Mouse (Mus musculus) small intestine, adult 2 months (tissue): ENCODE data around the gene Tasp1. TPM values are rescaled to one million over a fixed set of nuclear protein-coding genes. Genes with fewer than 3 reads are reported as not detected.

ENCODE experiments used
- H3K27ac ChIP-seq: fragments of 200-500 bp; 2 replicates; pipeline ENCODE4 v1.5.1; 2012; ENCODE audit warnings: low read depth, low read length, control low read depth, inconsistent platforms; ENCODE audit not compliant: insufficient read depth
- H3K27me3 ChIP-seq: fragments of 200-500 bp; 2 replicates; pipeline ENCODE4 v1.6.1; 2012; ENCODE audit warnings: mild to moderate bottlenecking, moderate library complexity, low read length, inconsistent platforms; ENCODE audit not compliant: control insufficient read depth, insufficient read depth
- H3K36me3 ChIP-seq: fragments of 200-500 bp; 2 replicates; pipeline ENCODE4 v1.6.1; 2012; ENCODE audit warnings: mild to moderate bottlenecking, low read length, control low read depth, inconsistent platforms; ENCODE audit not compliant: control insufficient read depth, insufficient read depth
- H3K4me1 ChIP-seq: fragments of 200-500 bp; 2 replicates; pipeline ENCODE4 v1.6.1; 2012; ENCODE audit warnings: low read length, inconsistent platforms, mixed read lengths; ENCODE audit not compliant: control insufficient read depth, insufficient read depth, insufficient read length
- H3K4me3 ChIP-seq: fragments of 200-500 bp; 2 replicates; pipeline ENCODE4 v1.5.1; 2012; ENCODE audit warnings: low read depth, mild to moderate bottlenecking, control low read depth, inconsistent platforms, low read length, moderate library complexity
- CTCF ChIP-seq: fragments of 200-500 bp; IDR thresholded peaks from 2 replicates; pipeline ENCODE4 v1.5.1; 2012; ENCODE audit warnings: low read depth, mild to moderate bottlenecking, control low read depth, inconsistent platforms, low read length, moderate library complexity, mixed read lengths; ENCODE audit not compliant: insufficient replicate concordance, insufficient read length; ENCODE audit errors: extremely low read depth
- POLR2A ChIP-seq: fragments of 200-500 bp; IDR thresholded peaks from 2 replicates; pipeline ENCODE4 v1.6.1; 2012; ENCODE audit warnings: low read depth, mild to moderate bottlenecking, control low read depth, inconsistent platforms, low read length, moderate library complexity
- WGBS: fragments of 180-500 bp; shearing (Covaris S2); methylation state at CpG from one replicate; pipeline ENCODE4 v1.1.7; 2018; 5-methylcytosine and 5-hydroxymethylcytosine counted together
- polyA plus RNA-seq: library from polyadenylated mRNA; depleted of rRNA; stranded (reverse); fragments of >200 nt; gene quantifications from 2 replicates; pipeline ENCODE4 v1.2.3, GENCODE M21; 2012

Tasp1 gene
- polyA plus RNA-seq, 1 experiment, result 0.72 TPM

DNA sequence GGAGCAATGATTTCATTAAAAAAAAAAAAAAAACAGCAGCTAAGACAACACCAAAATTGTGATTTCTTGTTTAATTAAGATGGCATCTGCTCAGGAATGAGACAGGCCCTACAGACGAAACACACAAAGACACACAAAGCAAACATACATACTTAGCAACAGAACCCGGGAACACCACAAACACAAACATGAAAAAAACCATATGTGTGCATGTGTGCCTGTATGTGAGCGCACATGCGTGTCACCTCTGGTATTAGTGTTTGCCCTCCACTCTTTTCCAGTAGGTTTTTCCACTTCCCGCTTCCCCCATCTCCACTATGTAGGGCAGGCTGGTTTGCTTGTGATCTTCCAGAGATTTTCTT is 206.5 kb downstream of the Tasp1 start:
- H3K36me3 ChIP-seq, result no peaks in the 10 kb centered on the region
- no peaks in the 10 kb centered on the region for H3K4me1 ChIP-seq
- no peaks in the 10 kb centered on the region for H3K27me3 ChIP-seq
- WGBS, result 83% methylated on average over 5 of the region's 5 CpGs
- H3K4me3 ChIP-seq, result no peak overlapping the region
- TF ChIP-seq CTCF (no peak), POLR2A (no peak)
- no peak overlapping the region for H3K27ac ChIP-seq

DNA sequence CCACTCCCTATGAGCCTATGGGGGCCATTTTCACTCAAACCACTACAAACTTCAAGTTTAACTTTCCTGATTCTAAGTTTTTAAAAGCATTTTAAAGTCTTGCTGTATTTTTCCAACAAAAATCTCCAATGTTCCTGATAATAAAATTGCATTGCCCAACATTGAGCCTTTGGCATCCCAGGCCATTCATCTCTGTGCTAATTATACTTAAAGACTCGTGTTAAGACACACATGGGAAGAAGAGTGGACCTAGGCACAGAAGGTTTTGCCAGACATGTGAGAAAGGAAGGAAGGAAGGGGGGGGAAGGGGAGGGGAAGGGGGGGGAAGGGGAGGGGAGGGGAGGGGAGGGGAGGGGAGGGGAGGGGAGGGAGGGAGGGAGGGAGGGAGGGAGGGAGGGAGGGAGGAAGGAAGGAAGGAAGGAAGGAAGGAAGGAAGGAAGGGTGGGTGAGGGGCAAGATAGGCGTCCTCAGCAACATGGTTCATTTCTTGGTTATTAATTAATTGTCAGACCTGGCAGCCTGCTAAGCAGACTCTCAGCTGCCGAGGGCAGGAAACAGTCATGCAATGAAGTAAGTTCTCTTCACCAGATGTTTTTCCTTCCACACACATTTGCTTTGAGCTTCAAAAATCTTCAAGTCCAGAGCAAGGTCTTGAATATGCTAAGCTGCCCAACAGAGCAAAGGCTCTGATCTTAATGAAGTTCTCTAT is 207.0 kb downstream of the Tasp1 start:
- 14% methylated on average over 3 of the region's 3 CpGs for WGBS
- H3K27ac ChIP-seq, result no peak overlapping the region

DNA sequence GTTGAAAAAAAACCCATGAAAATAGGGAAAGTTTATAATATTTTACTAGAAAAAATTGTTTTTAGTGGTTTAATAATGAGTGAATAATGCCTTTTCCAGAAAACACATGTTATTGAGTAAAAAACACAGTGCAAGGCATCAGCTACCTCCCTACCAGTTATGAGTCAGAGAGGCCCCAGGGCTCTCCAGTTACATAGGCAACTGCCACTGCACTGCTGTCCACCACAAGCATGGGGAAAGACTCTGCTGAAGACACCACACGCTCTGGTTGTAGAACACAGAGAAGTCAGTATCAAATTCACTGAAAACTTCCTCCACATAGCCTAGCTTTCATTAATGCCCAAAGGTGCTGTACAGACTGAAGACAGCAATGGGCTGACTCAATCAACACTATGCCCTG is 217.0 kb downstream of the Tasp1 start:
- H3K27ac ChIP-seq, result no peak overlapping the region
- H3K36me3 ChIP-seq, result no peaks in the 10 kb centered on the region
- 88% methylated on average over 1 of the region's 1 CpGs for WGBS
- H3K4me3 ChIP-seq, result no peak overlapping the region
- 0 out of 2 replicates have a peak, but pooled peaks cover 2% of the 10 kb centered on the region for H3K4me1 ChIP-seq
- H3K27me3 ChIP-seq, result no peaks in the 10 kb centered on the region
- TF ChIP-seq CTCF (no peak), POLR2A (no peak)

More for the DNA sequence above, 207.0 kb downstream of the Tasp1 start:
- no peaks in the 10 kb centered on the region for H3K36me3 ChIP-seq
- H3K4me1 ChIP-seq, result no peaks in the 10 kb centered on the region
- TF ChIP-seq POLR2A (no peak), CTCF (no peak)
- no peak overlapping the region for H3K4me3 ChIP-seq
- H3K27me3 ChIP-seq, result no peaks in the 10 kb centered on the region

DNA sequence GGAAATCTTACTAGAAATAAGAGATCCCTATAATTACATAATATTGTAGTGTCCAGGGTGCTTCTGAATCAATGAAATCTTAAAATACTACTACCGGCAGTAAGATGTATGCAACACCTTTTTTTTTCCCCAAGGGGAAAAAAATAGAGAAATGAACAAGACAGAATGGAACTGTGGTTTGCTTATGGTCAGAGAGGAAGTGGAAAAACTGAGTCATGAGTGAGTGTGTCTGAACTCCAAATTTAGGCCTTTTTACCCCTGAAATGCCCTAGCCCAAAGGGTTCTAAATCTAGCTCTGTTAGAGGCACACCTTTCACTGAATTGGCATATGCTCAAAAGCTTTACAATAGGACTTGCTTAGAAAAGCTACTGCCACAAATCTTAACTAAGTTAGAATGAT is 225.2 kb downstream of the Tasp1 start:
- H3K4me3 ChIP-seq, result no peak overlapping the region
- no peak overlapping the region for H3K27ac ChIP-seq
- no peak for TF ChIP-seq POLR2A
- TF ChIP-seq CTCF, result no peak
- 85% methylated on average over 1 of the region's 1 CpGs for WGBS
- no peaks in the 10 kb centered on the region for H3K27me3 ChIP-seq
- H3K4me1 ChIP-seq, result no peaks in the 10 kb centered on the region
- H3K36me3 ChIP-seq, result no peaks in the 10 kb centered on the region

DNA sequence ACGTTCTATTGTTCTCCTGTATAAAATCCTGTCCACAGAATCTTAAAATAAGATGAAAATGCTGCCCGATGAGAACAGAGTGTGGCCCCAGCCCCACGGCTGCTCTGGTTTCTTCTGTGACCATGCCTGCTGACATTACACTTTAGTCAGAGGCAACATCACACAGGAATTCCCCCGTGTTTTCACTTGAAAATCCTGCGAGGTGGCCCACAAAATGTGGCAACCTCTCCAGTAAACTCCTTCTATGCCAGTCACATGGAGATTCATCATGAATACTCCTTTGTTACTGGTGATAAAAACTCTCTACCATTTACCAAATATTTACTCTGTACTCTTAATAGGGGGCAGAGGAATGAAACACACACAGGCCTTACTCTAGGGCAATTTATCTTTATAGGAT is 225.7 kb downstream of the Tasp1 start:
- Histone ChIP-seq H3K36me3 (no peaks in the 10 kb centered on the region), H3K27ac (no peak overlapping the region), H3K4me3 (no peak overlapping the region), H3K27me3 (no peaks in the 10 kb centered on the region), H3K4me1 (no peaks in the 10 kb centered on the region)
- WGBS, result 62% methylated on average over 5 of the region's 5 CpGs
- TF ChIP-seq CTCF (no peak), POLR2A (no peak)

DNA sequence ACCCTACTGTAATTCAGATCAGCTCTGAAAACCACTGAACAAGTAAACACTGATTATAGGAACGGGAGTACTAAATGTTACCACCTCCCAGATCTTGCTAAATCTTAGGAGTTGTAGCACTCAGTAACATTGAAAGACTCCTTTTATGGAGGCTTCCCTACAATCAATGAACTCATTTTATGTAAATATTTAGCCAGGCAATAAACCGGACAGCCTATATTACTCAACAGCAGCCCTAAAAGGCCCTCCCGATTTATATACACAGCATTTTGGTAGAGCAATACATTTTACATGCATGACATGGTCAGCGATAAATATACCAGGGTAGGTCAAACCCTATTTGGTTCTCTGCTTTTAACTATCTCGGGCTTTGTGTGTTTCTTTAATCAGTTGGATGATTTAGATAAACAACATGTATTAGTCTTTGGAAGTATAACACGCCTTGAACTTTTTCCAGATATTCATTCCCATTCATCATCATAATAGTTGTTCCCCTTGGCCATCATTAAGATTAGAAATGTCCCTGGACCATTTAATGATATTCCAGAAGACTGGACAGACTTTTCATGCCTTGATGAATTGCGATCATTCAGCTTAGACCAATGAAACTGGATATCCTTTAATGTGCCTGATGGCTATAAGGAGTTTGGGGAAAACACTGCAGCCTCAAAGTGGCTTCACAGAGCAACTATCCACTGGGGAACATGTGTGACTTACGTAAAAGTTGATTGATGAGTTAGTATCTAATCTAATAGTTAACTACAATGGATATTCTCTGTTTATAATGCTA is 244.8 kb downstream of the Tasp1 start:
- Histone ChIP-seq H3K27me3 (no peaks in the 10 kb centered on the region), H3K27ac (no peak overlapping the region), H3K36me3 (no peaks in the 10 kb centered on the region), H3K4me3 (no peak overlapping the region), H3K4me1 (no peaks in the 10 kb centered on the region)
- 29% methylated on average over 8 of the region's 8 CpGs for WGBS
- TF ChIP-seq POLR2A (no peak), CTCF (no peak)

DNA sequence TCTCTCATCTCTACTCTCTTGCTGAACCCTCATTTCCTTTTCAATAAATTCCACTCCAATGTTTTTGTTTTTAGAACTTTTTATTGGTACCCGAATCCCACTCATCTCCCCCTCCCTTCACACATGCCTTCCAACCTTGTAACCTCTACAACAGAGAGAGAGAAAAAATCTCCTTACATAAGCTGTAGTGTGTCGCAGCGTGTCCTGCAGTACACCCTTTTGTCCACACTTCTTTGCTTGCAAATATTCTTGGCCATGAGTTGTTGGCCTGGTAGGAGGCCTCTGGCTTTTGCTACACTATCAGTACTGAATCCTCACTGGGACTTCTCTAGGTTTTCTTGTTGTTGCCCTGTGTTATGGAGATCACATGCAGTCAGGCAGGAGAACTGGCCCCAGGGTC is 249.3 kb downstream of the Tasp1 start:
- no peaks in the 10 kb centered on the region for H3K4me1 ChIP-seq
- H3K27me3 ChIP-seq, result no peaks in the 10 kb centered on the region
- H3K36me3 ChIP-seq, result no peaks in the 10 kb centered on the region
- no peak overlapping the region for H3K27ac ChIP-seq
- no peak overlapping the region for H3K4me3 ChIP-seq
- WGBS, result 85% methylated on average over 3 of the region's 3 CpGs
- TF ChIP-seq POLR2A (no peak), CTCF (no peak)
